Mouse (Mus musculus): Measurements from ENCODE around the gene Golga2.
A peak's percentile ranks its signal among the peaks of the same experiment; 100 is the strongest.

Golga2 gene

DNA sequence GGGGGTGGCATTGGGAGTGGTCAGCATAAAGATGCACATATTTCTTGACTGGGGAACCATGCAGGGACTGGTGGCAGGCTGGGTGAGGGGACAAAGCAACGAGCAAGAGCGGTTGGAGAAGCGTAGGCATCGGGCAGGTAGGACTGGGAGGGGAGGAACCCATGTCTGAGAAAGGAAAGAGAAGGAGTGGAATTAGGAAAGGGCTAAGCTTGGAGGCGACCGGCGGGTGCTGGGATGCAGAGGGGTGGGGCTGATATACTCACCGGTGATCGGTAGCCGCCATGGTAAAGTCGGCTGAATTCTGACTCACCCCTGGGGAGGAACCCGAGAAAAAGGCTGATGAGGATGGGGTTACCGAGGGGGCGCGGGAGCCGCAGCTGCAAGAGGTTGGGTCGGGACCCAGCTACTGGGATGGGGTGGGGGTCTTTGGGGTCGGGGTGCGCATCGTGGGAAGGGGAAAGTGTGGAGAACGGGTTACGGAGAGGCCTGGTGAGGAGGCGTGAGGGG lies at the start of gene Golga2:
Gene Golga2, plus strand, starts transcription at position 51 of the 507 bp plus-strand sequence.
- no peak for DNase-seq (ENCODE audit: extremely low spot score, low read depth, low spot score)

DNA sequence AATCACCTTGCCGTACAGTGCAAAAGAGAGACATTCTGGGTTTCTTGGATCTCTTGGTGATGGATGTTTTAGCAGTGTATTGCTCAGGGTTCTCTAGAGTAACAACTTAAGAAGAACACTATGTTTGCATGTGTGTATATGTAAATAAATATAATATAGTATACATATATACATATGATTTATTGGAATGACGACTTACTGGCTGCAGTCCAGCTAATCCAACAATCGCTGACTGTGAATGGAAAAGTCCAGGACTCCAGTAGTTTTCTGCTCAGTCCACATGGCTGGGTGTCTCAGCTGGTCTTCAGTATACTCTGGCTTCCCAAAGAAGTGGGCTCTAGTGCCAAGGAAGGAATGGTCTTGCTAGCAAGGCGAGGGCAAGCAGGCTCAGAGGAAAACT lies 49.6 kb upstream of the Golga2 start:
- no peak for DNase-seq (ENCODE audit: extremely low spot score, low read depth, low spot score)

DNA sequence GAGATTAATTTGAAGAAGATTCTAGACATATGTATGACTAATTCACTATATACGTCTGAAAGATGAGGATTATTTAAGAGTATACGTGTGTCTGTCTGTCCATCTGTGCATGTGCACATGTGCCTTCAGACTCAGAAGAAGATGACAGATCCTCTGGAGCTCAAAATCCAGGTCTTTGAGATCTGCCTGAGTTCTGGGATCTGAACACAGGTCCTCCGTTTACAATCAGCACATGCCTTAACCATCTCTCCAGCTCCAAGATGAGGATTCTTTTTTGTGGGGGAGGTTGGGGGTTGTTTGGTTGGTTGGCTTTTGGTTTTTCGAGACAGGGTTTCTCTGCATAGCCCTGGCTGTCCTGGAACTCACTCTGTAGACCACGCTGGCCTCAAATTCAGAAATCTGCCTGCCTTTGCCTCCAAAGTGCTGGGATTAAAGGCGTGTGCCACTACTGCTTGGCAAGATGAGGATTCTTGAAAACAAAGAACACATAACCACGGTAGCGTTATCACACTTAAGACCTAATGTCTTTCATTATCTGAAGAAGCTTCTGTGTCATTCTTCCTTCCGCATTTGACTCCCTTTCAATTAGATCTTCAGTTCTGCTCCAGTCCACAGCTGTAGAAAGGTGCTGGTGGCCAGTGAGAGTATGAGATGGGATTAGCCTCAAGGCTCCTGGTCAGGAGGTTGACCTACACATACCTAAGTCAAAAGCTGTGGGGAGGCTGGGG lies 48.3 kb upstream of the Golga2 start:
- no peak for DNase-seq (ENCODE audit: extremely low spot score, low read depth, low spot score)

DNA sequence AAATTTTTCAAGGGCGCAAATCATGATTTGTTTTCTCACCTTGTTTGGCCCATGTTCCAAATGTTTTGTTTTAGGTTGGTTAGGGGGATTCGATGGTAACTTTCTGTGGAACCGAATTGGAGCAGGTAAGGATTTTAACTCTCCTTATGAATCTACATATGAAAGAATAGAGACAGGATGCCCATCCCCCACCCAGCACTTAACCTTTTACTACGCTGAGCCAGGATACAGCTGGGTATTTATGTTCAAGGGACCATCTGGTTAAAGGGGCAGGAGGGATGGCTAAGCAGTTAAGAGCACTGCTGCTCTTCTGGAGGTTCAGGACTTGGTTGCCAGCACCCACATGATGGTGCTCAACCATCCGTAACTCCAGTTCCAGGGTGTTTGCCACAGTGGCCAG lies 46.6 kb upstream of the Golga2 start:
- DNase-seq (ENCODE audit: extremely low spot score, low read depth, low spot score) = no peak

DNA sequence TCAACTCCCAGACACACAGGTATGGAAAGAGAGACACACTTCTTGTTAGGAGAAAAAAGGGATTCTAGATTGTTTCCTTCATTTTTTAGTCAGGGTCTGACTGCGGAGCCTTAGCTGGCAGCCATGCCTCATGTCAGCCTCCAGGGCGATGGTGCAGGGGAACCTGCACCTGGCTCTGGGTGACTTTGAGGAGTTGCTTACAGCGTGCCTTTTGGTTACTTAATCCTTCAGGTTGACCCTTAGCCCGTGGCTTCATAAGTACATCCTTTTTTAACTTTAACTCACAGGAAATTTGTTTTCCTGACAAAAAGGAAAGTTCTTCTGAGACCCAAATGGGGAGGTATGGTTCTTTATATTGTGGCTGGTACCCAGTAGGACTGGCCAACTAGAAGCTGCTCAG lies 44.2 kb upstream of the Golga2 start:
- DNase-seq (ENCODE audit: extremely low spot score, low read depth, low spot score) = no peak

DNA sequence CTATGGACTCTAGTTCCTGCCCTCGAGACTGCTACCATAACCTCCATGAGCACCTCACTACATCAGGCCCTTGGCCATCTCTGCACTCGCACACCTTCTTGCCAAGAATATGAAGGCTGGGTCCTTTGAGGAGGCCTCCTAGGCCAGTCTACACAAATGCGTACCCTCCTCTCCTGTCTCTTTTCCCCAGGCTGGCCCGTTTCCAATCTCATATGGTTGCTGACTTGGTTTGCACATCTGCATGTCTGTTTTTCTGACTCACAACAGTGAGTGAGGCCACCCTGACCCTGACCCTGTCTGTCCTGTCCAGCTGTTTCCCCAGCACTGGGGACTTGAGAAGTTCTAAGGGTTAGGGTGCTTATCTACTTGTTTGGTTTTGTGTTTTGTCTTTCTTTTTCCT lies 40.4 kb upstream of the Golga2 start:
- no peak for DNase-seq (ENCODE audit: extremely low spot score, low read depth, low spot score)

DNA sequence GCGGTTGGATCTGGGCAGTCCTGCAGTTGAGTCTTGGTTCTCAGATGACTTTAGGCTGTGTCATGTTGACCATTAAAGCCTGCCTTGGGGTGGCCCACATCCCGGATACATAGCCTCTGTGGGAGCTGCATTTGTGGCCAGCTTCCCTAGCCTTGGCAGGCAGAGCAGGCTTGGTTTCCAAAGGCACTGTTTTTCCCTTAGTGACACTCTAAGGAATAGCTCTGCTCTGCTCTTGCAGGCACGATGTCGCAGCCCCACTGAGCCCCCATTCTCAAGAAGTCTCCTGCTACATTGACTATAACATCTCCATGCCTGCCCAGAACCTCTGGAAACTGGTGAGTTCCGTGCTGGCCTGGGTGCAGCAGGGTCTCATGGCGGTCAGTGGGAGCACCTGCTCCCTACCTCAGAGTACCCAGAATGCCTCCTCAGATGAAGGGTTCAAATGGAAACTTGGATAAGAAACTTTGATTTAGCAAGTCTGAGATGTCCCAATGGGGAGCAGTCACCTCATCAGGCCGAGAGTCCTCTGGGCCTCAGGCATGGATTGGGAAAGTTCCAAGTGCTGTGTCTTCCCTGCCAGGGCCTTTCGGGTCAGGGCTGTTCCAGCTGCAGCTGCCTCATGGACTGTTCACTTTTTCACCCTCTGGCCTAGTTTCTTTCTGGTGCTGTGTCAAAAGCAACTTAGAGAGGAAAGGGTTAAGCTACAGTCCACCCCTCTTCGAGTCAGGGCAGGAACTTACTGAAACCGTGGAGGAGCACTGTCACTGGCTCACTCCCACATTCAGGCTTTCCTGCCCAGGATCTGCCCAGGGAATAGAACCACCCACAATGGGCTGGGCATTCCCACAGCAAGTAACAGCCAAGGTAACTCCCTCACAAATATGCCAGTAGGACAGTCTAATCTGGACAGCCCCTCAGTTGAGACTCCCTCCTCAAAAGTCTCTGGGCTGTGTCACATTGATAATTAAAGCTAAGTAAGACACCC lies 38.5 kb upstream of the Golga2 start:
- no peak for DNase-seq (ENCODE audit: extremely low spot score, low read depth, low spot score)

DNA sequence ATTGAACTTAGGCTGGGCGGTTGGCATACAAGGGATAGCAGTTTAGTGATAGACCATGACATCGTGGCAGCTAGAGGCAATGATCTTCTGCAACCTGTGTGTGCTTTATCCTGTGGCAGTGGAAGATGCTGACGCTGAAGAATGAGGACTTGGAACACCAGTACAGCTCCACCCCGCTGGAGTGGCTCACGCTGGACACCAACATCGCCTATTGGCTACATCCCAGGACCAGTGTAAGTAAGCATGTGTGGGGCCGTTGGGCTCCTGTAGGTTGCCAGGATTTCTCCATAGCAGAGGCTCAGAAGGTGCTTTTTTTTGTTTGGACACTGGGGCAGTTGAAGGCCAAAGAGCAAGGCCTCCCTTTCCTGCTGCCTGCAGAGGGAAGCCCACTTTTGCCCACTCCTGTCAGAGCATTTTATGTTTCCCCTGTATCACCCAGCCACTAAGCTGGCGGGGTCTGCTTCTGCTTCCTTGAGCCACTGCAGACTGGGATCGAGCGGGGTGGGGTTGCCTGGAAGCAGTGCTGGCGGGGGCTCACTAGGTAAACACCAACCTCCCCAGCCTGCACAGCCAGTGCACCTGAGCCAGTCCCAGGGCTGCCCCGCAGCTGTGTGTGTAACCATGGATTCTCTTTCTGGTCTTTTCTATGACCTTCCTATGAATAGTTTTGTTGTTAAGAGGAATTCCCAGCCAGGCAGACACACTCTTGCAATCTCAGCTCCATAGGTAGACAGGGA lies 35.2 kb upstream of the Golga2 start:
- DNase-seq (ENCODE audit: extremely low spot score, low read depth, low spot score) = no peak

DNA sequence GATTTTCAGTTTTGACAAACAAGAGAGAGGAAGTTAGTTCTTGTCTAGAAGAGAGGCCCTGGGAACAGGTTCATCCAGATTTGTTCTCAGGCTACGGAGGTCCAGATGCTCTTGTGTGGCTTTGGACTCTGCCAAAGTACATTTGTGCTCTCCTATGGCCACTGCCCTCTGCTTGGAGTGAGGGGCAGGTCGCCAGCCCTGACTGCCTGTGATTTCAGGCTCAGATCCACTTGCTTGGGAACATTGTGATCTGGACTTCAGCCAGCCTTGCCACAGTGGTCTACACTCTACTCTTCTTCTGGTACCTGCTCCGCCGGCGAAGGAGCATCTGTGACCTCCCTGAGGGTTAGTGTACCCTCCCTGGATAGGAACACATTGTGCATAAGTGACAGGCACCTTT lies 34.5 kb upstream of the Golga2 start:
- DNase-seq (ENCODE audit: extremely low spot score, low read depth, low spot score) = no peak

DNA sequence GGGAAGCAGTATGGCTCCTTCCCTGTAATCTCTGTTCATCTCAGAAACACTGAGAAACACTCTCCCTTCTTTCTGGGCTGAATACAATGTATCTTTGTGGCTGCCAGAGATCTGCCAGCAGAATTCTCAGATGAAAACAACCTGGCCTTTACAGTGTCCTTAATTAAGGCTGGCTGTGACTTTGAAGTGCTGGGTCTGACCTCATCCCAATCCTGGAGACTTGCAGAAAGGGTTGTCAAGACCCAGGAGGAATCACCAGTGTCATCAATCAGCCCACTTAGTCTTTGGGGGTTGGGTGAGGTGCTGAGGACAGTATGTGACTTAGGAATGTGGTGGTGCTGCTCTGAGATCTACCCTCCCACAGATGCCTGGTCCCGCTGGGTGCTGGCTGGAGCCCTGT lies 33.8 kb upstream of the Golga2 start:
- no peak for DNase-seq (ENCODE audit: extremely low spot score, low read depth, low spot score)

DNA sequence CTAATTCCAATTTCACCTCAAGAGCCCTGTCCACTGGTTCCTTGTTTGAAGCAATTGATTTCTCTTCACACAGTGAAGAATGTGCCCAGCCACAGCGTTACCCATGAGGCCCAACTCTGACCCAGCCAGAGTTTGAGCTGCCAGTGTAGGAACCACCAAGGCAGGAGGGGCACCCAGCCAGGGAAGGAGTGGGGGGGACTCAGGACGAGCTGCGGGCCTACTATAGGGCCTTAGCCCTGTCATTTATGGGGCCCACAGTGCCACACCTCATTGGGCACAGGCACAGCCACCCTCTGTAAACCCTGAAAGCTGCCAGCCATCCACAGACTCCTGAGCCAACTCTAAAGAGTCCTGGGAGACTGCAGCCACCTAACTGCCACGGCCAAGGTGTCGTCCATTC lies 32.6 kb upstream of the Golga2 start:
- DNase-seq (ENCODE audit: extremely low spot score, low read depth, low spot score) = no peak

DNA sequence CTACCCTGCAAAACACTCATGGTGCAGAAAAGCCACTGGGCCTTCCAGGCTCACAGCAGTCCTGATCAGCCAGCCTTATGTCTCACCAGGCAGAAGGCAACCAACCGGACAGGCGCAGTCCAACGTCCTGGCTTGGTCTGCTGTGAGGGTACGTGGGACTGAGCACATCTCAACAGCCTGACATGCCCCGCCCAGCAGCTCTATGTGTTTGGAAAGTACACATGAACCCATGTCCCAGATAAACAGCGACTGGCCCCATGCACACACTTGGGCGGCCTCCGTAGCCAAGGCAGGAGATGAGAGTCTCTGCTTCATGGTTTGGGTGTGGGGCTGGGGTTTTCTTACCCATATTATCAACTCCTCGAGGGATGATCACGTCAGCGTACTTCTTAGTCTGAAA lies 30.9 kb upstream of the Golga2 start:
- no peak for DNase-seq (ENCODE audit: extremely low spot score, low read depth, low spot score)

DNA sequence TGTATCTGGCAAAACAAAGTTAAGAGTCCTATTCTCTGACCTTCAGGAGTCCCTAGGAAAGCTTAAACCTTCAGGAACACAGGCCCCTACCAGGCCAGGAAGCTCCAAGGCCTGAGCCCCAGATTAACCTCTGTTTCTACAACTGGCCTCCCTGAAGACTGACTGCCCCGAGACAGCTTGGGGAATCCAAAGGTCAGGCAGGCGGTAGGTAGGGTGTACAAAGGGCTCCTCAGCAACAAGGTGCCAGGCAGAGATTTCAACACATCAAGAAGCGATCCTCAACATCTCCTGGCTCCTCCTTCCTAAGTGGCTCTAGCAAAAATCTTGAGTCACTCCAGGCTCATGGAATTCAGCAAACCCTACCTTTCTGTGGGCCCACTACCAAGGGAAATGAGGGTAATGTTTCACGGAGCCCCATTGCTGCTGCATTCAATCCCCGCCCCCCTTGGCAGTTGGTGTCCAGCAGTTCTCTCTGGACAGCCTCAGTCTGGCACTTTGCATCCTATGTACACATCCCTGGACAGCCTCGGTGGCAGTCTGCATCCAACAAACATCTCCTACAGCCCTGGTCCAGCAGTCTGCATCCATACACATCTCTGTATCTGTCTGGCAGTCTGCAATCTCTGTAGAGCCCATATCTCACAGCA lies 28.2 kb upstream of the Golga2 start:
- no peak for DNase-seq (ENCODE audit: extremely low spot score, low read depth, low spot score)

DNA sequence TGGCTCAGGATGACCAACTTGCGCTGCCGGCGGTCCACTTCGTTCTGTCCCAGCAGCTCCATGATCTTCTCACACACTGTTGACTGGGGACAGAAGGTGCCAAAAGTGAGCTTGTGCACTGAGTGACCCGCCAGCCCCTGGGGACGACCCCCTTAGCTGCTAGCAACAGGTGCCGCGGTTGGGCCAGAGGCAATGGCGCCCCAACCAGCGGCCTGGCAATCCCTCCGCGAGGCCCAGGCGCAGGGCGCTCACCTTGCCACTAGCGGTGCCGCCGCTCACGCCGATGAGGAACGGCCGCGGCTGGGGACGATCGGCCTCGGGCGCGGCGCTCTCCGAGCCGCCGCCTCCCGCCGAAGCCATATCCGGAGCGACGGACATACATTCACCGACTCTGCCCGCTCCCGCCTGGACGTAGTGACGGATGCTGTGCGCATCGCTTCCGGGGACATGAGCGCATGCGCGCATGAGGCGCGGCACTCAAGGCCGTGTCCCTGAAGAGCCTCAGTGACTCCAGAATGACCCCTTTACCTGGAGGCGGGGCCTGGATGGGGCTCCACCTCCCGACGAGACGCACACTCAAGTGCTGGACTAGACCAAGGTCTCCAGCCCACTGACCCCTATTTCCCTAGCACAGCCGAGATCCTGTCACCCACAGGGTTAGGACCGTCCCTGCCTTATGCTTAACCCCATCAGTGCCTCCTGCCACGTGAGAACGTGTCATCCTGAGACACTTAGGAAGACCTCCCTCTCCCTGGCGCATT lies 27.3 kb upstream of the Golga2 start, which contains the start of gene Uck1:
Gene Uck1, minus strand, starts transcription at position 503 of the 761 bp plus-strand sequence.
- DNase-seq (ENCODE audit: extremely low spot score, low read depth, low spot score) = peak; percentile 87

DNA sequence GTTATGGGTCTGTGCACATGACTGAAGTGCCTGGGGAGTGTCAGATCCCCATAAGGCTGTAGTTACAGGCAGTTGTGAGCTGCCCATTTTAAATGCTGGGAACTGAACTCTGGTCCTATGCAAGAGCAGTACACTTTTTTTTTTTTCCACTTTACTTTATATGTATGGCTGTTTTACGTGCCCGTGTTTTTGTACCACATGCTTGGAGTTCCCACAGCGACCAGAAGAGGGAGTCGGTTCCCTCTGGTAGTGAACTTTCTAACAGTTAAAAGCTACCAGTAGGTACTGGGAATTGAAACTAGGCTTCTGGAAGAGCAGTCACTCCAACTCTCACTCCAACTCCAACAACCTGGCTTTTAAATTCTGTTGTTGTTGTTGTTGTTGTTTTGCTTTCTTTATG lies 26.5 kb upstream of the Golga2 start:
- DNase-seq (ENCODE audit: extremely low spot score, low read depth, low spot score) = no peak

DNA sequence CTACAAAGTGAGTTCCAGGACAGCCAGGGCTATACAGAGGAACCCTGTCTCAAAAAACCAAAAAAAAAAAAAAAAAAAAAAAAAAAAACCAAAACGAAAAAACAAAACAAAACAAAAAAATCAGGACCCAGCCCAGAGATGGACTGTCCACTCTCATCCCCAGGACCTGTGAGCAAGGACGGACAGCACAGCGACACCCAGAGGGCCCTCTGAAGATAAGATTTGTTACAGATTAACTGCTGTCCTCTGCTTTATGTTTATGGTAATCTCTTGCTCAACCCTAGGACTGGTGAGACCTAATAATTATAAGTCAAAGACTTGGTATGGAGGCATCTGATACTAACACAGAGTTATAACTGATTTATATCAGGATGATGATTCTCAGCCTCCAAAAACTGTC lies 11.4 kb upstream of the Golga2 start:
- no peak for DNase-seq (ENCODE audit: extremely low spot score, low read depth, low spot score)

DNA sequence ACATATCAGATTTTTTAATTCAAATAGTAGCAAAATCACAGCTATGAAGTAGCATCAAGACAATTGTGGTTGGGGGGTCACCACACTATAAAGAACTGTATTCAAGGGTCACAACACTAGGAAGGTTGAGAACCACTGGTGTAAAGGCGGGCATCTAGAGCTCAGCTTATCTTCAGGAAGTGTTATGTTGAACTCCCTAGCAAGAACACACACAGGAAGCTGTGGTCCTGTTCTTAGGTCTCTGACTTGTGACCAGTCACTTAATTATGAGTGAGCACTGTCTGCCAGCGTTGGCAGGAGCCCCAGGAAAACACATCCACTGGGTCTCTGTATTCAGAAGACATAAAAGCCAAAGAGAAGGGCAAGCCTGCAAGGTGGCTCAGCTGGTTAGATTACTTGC lies 4.9 kb upstream of the Golga2 start:
- no peak for DNase-seq (ENCODE audit: extremely low spot score, low read depth, low spot score)

DNA sequence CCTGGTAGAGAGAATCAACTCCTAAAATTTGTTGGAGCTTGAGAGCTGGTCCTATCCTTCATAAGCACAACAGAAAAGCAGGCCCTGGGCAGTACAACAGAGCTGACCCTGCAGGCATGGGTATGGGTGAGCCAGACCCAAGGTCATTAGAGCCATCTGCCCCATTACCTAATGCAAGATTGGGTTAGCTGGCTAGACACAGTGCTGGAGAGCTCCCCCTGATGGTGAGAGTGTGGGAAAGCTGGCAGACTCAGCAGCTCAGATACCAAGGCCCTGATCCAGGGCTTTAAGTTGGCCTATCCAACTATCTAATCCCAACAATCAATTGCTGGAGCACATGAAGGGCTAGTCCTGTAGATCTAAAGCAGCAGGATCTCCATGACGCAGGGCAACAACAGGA lies 4.5 kb upstream of the Golga2 start:
- no peak for DNase-seq (ENCODE audit: extremely low spot score, low read depth, low spot score)

DNA sequence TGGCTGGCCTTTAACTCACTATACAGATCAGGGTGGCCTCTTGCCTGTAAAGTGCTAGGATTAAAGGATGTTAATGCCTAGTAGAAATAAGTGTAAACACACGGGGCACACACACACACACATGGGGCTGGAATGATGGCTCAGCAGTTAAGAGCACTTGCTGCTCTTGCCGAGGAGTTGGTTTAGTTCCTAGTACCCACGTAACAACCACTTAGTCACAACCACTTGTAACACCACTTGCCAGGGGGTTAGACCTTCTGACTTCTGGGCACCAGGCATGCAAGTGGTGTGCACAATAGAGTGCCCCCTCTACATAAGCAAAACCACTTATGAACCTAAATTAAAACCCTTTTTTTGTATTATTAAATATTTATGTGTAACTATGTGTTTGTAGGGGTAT lies 3.2 kb upstream of the Golga2 start:
- no peak for DNase-seq (ENCODE audit: extremely low spot score, low read depth, low spot score)

DNA sequence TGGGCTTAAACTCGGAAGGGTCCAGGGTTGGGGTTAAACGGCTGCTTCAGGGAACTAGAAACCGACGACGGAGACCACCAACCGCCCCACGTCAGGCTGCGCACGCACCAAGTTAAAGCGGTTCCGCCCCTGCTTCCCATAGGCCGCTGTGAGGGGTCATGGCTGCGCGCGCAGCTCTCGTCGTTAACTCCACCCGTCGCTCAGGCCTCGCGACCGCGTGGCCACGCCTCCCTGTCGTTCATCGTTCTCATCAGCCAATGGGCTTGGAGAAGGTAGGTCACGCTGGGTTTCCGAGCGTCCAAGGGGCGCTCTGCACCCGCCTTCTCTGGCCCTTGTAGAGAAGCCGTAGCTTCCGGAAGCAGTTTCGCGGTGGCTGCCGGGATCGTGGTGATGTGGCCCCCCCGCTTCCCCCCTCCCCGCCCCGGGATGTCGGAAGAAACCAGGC lies 761 bp downstream of the Golga2 start, which contains the start of gene Swi5:
Gene Swi5, minus strand, starts transcription at position 153 of the 445 bp plus-strand sequence.
- DNase-seq (ENCODE audit: extremely low spot score, low read depth, low spot score) = peak; percentile 99

Data from hindlimb bud, embryonic 11.5 days (tissue).